Mouse (Mus musculus) embryonic facial prominence, embryonic 12.5 days (tissue): ENCODE data around the gene Cyp26b1. TPM values are rescaled to one million over a fixed set of nuclear protein-coding genes. Genes with fewer than 3 reads are reported as not detected.

Experiments
- ATAC-seq: fragments of 200-750 bp; cut with Nextera tagmentation; 2 replicates; pipeline ENCODE4 v1.8.0; 2017; ENCODE audit not compliant: insufficient number of reproducible peaks, insufficient read depth, low FRiP score, low TSS enrichment
- H3K27ac ChIP-seq: fragments of 300-500 bp; sonication (generic); 2 replicates; pipeline ENCODE4 v1.5.1; 2016; ENCODE audit warnings: mild to moderate bottlenecking
- H3K27me3 ChIP-seq: fragments of 300-500 bp; sonication (generic); 2 replicates; pipeline ENCODE4 v1.6.1; 2016; ENCODE audit warnings: mild to moderate bottlenecking, moderate library complexity
- H3K36me3 ChIP-seq: fragments of 300-500 bp; sonication (generic); 2 replicates; pipeline ENCODE4 v1.6.1; 2016; ENCODE audit warnings: mild to moderate bottlenecking
- H3K4me1 ChIP-seq: fragments of 300-500 bp; sonication (generic); 2 replicates; pipeline ENCODE4 v1.6.1; 2016
- H3K4me2 ChIP-seq: fragments of 300-500 bp; sonication (generic); replicated peaks from 2 replicates; pipeline ENCODE4 v1.6.1; 2016; ENCODE audit warnings: mild to moderate bottlenecking, moderate library complexity
- H3K4me3 ChIP-seq: fragments of 300-500 bp; sonication (generic); 2 replicates; pipeline ENCODE4 v1.5.1; 2016; ENCODE audit warnings: mild to moderate bottlenecking
- H3K9ac ChIP-seq: fragments of 300-500 bp; sonication (generic); 2 replicates; pipeline ENCODE4 v1.6.1; 2016; ENCODE audit warnings: mild to moderate bottlenecking, moderate library complexity
- H3K9me3 ChIP-seq: fragments of 300-500 bp; sonication (generic); 2 replicates; pipeline ENCODE4 v1.6.1; 2016; ENCODE audit warnings: mild to moderate bottlenecking, moderate library complexity
- WGBS: fragments of 180-500 bp; shearing (Covaris S2); methylation state at CpG from one replicate; pipeline ENCODE4 v1.1.7; 2016; 5-methylcytosine and 5-hydroxymethylcytosine counted together
- polyA plus RNA-seq: library from polyadenylated mRNA; unstranded; fragments of >200 nt; fragmentation: Nextera tagmentation; extraction: Ambion mirVana; gene quantifications from 2 replicates; pipeline ENCODE4 v1.2.1, GENCODE M21; 2016

Gene Cyp26b1
- polyA plus RNA-seq: 24.6 and 24.9 TPM in 2 replicates

DNA sequence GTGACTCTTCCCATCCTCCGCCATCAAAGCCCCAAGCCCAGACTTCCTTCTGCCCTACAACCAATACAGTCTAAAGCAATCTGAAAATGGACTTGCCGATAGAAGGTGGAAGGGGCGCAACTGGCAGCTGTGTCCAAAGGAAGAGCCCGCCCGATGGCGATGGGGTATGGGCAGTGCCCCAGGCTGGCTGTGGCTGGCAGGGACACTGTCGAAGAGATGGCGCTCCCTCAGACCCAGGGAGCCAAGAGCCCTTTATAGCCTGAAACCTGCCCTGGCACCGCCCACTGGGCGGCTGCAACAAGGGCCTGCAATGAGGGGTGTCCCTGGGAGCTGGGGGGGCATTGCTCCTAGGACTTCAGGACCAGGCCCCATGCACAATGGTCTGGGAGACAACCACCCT lies at the start of gene Cyp26b1:
TSS of gene Cyp26b1 (minus strand) at position 216 of the 400 bp plus-strand sequence.
- Histone ChIP-seq H3K4me1 (peaks cover 10% of the 10 kb centered on the region), H3K27me3 (peaks cover 15% of the 10 kb centered on the region), H3K27ac (peak within 1 kb of the TSS; percentile 30; the same call in 1 of the 2 replicates), H3K4me2 (0 out of 2 replicates have a peak within 1 kb of the TSS, but pooled peaks have one; percentile 1), H3K9me3 (no peaks in the 10 kb centered on the region), H3K36me3 (no peaks in the 10 kb centered on the region), H3K4me3 (no peak within 1 kb of the TSS), H3K9ac (no peak within 1 kb of the TSS)
- no peak for ATAC-seq
- WGBS: 85% methylated on average over 10 of the region's 10 CpGs

DNA sequence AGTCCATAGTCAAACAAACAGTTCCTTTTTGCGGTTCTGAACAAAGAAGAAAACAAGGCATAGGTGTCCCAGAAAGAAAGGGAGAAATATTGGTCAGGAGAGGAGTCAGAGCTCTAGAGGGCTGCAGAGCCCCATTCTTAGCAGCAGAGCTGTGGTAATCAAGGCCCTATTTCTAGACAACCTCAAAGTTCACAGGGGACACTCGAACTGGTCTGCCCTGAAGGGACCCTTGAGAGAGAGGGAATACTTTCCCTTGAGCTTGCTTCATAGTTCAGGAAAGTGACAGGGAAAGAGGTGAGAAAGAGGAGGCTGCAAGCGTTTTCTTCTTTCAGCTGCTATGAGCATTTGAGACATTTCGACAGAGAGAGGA lies 47.3 kb upstream of the Cyp26b1 start:
- Histone ChIP-seq H3K4me1 (peaks cover 7% of the 10 kb centered on the region), H3K9me3 (no peaks in the 10 kb centered on the region), H3K36me3 (no peaks in the 10 kb centered on the region), H3K4me2 (no peak overlapping the region), H3K27me3 (no peaks in the 10 kb centered on the region), H3K4me3 (no peak overlapping the region), H3K9ac (no peak overlapping the region), H3K27ac (no peak overlapping the region)
- 68% methylated on average over 4 of the region's 4 CpGs for WGBS
- no peak for ATAC-seq

DNA sequence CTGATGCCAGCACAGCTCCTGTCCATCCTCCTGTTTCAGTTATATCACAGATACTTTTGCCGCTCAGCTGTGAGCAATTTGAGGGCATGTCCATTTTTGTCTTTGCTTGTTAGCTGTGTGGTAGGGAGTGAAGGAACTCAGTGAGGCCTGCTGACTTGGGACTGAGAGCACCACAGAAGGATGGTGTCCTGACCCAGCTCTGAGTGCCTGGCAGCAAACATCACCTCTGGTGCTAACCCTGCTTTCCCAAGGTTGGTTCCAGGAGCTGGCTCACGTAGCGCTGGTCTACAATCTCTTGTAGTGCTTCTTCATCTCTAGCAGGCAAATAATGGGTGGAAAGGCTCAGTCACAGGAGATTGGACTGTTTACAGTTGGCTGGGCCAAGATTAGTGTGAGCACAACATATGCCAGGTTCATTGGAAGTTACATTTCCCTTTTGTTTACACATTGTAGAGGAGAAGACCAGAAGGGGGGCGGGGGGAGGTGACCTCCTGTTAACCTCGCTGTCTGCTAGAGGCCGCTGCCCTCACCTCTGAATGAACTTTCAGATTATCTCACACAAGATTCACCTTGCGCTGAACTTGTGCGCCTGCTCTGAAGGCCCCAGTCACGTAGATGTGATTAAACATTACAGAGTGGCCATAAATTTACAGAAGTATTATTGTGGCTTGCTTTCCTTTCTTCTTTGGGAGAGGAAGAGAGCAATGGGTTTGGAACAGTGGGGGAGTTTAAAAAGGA lies 46.8 kb upstream of the Cyp26b1 start:
- no peak overlapping the region for H3K4me3 ChIP-seq
- H3K27ac ChIP-seq: no peak overlapping the region
- H3K9ac ChIP-seq: no peak overlapping the region
- no peaks in the 10 kb centered on the region for H3K9me3 ChIP-seq
- WGBS: 51% methylated on average over 9 of the region's 9 CpGs
- no peaks in the 10 kb centered on the region for H3K36me3 ChIP-seq
- no peak overlapping the region for H3K4me2 ChIP-seq
- no peak for ATAC-seq
- H3K27me3 ChIP-seq: no peaks in the 10 kb centered on the region
- peaks cover 7% of the 10 kb centered on the region for H3K4me1 ChIP-seq

DNA sequence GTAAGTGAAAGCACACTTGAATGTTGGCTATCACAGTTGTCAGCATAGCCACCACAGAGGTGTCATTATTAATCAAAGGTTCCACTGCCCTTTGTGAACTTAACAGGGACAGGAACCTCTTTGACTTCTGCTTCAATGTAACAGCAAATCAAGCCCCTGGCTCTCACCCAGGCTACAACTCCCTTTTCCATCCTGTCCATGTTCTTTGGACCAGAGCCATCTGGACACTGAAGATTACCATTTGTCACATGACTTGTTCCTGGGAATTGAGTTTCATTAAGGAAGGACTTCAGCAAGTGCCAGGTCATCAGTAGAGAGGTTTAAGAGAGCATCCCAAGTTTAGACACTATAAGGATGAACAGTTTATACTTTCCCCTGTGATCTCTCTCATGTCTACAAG lies 44.5 kb upstream of the Cyp26b1 start:
- no peak for ATAC-seq
- H3K4me1 ChIP-seq: peaks cover 7% of the 10 kb centered on the region
- H3K27me3 ChIP-seq: no peaks in the 10 kb centered on the region
- no peak overlapping the region for H3K9ac ChIP-seq
- H3K27ac ChIP-seq: no peak overlapping the region
- H3K4me2 ChIP-seq: no peak overlapping the region
- no peaks in the 10 kb centered on the region for H3K9me3 ChIP-seq
- no peaks in the 10 kb centered on the region for H3K36me3 ChIP-seq
- H3K4me3 ChIP-seq: no peak overlapping the region

DNA sequence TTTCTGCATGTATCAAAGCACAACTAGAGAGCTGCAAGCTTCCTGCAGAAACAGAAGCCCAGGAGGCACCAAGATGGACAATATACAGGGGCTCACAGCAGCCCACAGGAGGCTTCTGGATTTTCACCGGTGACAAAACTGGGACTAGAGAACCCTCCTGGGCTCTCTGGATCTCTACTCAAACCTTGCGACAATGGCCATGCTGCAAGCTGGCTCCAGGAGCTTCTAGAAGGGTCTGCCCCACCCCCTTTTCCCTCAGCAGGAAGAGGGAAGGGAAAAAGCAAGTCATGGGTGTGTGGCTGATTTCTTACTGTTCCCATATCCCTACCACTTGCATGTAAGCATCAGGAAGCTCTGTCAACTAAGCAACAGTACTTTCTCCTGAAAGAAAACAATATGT lies 37.9 kb upstream of the Cyp26b1 start:
- ATAC-seq: no peak
- 78% methylated on average over 2 of the region's 2 CpGs for WGBS
- Histone ChIP-seq H3K36me3 (no peaks in the 10 kb centered on the region), H3K27ac (no peak overlapping the region), H3K4me1 (peaks cover 6% of the 10 kb centered on the region; the same call in 1 of the 2 replicates), H3K4me3 (no peak overlapping the region), H3K9me3 (no peaks in the 10 kb centered on the region), H3K9ac (no peak overlapping the region), H3K4me2 (no peak overlapping the region), H3K27me3 (no peaks in the 10 kb centered on the region)

DNA sequence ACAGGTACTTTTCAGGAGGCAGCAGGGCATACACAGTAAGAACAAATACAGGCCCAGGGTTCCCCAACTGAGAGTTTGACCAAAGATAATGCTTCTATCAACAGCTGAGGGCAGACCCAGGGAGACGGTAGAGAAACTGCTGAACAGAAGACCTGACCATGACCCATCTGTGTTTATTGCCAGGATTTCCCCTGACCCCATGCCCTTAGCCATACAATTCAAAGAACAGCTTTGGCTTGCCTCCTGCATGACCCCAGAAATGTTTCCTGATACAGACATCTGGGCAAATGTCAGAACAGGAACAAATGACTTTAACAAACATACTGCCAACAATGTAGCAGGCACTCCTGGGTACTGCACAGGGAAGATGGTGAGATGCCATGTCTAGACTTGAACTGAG lies 36.6 kb upstream of the Cyp26b1 start:
- no peak for ATAC-seq
- Histone ChIP-seq H3K9me3 (no peaks in the 10 kb centered on the region), H3K27ac (no peak overlapping the region), H3K9ac (no peak overlapping the region), H3K4me2 (no peak overlapping the region), H3K4me3 (no peak overlapping the region), H3K4me1 (peaks cover 6% of the 10 kb centered on the region; the same call in 1 of the 2 replicates), H3K27me3 (no peaks in the 10 kb centered on the region), H3K36me3 (no peaks in the 10 kb centered on the region)
- 14% methylated on average over 1 of the region's 1 CpGs for WGBS

DNA sequence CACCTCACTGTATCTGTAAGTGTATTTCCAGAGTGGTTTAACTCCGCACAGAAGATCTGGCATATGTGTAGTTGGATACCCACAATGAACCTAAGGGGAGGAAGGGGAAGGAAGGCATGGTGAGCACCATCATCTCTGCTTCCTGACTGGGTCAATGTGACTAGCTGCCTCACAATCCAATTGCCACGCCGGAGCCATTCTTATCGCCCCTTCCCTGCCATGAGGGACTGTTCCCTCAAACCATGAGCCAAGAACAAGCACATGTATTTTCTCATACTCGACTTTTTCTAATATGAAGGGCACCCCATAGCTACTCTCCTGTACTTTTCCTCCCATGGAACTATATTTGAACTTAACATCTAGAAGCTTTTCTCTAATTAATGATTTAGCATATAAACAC lies 35.1 kb upstream of the Cyp26b1 start:
- Histone ChIP-seq H3K4me1 (peaks cover 6% of the 10 kb centered on the region; the same call in 1 of the 2 replicates), H3K27me3 (no peaks in the 10 kb centered on the region), H3K4me2 (no peak overlapping the region), H3K36me3 (no peaks in the 10 kb centered on the region), H3K4me3 (no peak overlapping the region), H3K9me3 (no peaks in the 10 kb centered on the region), H3K27ac (no peak overlapping the region), H3K9ac (no peak overlapping the region)
- ATAC-seq: no peak
- 95% methylated on average over 5 of the region's 5 CpGs for whole genome bisulfite sequencing

DNA sequence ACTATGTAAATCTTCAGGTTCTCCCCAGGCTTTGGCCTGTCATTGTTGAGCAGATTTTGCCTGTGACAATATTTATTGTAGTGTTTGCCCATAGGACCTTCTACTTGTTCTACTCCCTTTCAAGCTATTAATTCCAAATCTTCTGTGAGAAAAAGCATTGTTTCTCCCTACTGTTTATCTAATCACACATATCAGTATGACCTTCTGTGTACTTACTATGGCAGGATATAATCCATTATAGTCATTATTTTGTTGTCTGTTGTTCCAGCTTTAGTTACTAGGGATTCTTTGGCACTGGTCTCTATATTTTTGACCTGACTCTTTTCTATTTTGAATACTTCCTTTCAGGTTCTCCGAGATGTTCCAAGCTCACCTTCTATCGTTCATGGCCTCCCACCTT lies 32.7 kb upstream of the Cyp26b1 start:
- no peaks in the 10 kb centered on the region for H3K9me3 ChIP-seq
- 90% methylated on average over 2 of the region's 2 CpGs for WGBS
- no peak for ATAC-seq
- peaks cover 6% of the 10 kb centered on the region; the same call in 1 of the 2 replicates for H3K4me1 ChIP-seq
- no peak overlapping the region for H3K9ac ChIP-seq
- H3K36me3 ChIP-seq: no peaks in the 10 kb centered on the region
- H3K27me3 ChIP-seq: no peaks in the 10 kb centered on the region
- H3K4me2 ChIP-seq: no peak overlapping the region
- H3K27ac ChIP-seq: no peak overlapping the region
- H3K4me3 ChIP-seq: no peak overlapping the region

DNA sequence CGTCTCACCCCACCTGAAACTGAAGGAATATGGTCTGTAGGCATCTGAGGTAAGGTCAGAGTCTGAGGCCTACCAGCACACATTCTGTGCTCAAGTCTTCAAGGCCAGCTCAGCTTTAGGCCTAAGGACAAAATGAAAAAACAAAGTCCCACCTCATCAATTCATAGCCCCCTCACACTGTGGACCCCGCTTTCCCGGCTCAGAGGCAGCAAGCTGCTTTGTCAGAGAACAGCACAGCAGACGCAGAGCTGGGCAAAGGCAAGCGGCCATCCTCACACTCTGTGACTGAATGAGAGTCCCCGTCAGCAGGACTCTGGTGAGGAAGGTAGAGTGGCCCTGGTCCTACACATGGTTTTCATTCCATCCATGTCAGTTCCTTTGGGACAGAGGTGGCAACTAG lies 25.5 kb upstream of the Cyp26b1 start:
- 0 out of 2 replicates have a peak, but pooled peaks cover 17% of the 10 kb centered on the region for H3K36me3 ChIP-seq
- H3K27ac ChIP-seq: no peak overlapping the region
- no peak overlapping the region for H3K4me2 ChIP-seq
- no peaks in the 10 kb centered on the region for H3K4me1 ChIP-seq
- H3K4me3 ChIP-seq: no peak overlapping the region
- no peaks in the 10 kb centered on the region for H3K9me3 ChIP-seq
- no peak for ATAC-seq
- H3K9ac ChIP-seq: no peak overlapping the region
- H3K27me3 ChIP-seq: no peaks in the 10 kb centered on the region
- WGBS: 84% methylated on average over 6 of the region's 6 CpGs

DNA sequence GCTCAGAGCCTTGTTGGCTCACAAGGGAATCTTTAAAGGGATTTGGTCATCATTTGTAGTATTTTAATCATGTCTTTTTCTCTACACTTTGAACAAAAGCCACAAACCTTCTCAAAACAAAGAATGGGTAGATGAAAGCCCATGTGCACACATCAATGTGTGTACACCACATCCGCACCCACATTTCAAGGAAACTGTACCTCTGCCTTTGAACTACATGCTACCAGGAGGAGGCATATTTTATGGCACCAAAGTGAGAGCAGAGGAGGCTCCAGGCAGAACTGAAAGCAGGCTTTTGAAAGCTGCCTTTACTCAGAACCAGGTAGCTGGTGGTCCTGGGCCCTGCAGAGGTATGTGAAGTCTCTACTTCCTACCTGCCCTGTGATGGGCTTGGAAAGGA lies 23.3 kb upstream of the Cyp26b1 start:
- Histone ChIP-seq H3K36me3 (0 out of 2 replicates have a peak, but pooled peaks cover 17% of the 10 kb centered on the region), H3K4me2 (no peak overlapping the region), H3K4me1 (no peaks in the 10 kb centered on the region), H3K27ac (no peak overlapping the region), H3K27me3 (no peaks in the 10 kb centered on the region), H3K4me3 (no peak overlapping the region), H3K9ac (no peak overlapping the region), H3K9me3 (no peaks in the 10 kb centered on the region)
- ATAC-seq: no peak
- WGBS: 91% methylated on average over 1 of the region's 1 CpGs

DNA sequence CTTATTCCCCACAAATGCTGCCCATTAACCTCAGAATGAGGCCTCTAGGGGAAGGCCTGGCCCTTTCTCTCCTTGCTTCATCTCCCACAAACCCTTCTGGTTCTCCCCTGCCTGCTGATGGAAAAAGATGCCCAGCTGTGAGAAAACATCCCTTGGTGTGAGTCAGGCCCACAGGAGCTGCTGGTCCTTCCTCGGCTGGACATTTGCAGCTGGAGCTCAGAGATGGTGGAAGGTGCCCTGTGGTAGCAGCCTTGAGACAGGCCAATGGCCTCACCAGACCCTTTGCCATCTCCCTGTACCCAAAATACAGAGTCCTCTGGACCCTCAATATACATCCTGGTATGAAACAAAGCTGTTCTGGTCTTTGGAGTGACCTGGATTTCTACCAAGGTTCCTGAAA lies 22.9 kb upstream of the Cyp26b1 start:
- Histone ChIP-seq H3K4me1 (no peaks in the 10 kb centered on the region), H3K36me3 (0 out of 2 replicates have a peak, but pooled peaks cover 17% of the 10 kb centered on the region), H3K9ac (no peak overlapping the region), H3K4me2 (no peak overlapping the region), H3K9me3 (no peaks in the 10 kb centered on the region), H3K27ac (no peak overlapping the region), H3K4me3 (no peak overlapping the region), H3K27me3 (no peaks in the 10 kb centered on the region)
- ATAC-seq: no peak
- 78% methylated on average over 1 of the region's 1 CpGs for WGBS

DNA sequence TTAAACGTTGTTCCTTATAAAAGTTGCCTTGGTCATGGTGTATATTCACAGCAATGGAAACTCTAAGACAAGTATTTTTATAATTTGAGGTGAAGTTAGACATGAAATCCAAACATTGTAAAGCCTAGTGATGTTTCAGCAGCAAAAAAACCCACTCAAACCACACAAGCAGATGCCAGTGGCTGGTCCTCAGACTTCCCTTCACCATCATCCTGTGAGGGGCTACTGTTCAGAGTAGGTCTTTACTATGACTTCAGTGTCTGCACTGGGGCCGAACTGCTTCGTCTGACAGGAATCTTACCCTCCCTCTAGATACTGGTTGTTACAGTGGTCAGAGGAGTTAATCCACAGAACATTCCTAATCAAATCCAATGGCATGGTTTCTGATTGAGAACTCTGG lies 19.9 kb upstream of the Cyp26b1 start:
- Histone ChIP-seq H3K9ac (no peak overlapping the region), H3K9me3 (no peaks in the 10 kb centered on the region), H3K36me3 (no peaks in the 10 kb centered on the region), H3K4me1 (no peaks in the 10 kb centered on the region), H3K4me3 (no peak overlapping the region), H3K27me3 (no peaks in the 10 kb centered on the region), H3K27ac (no peak overlapping the region), H3K4me2 (no peak overlapping the region)
- 89% methylated on average over 3 of the region's 3 CpGs for WGBS
- ATAC-seq: no peak
